Mouse (Mus musculus): ENCODE data around the gene Atp5l. TPM values are rescaled to one million over a fixed set of nuclear protein-coding genes. Genes with fewer than 3 reads are reported as not detected.

Atp5l gene
- total RNA-seq, 2 experiments from 2014 or later: 334 to 337 TPM

- no peak for DNase-seq (ENCODE audit: low spot score in 2 of 2)
These were observed 20.8 kb downstream of the Atp5l start for GRCm38 (mm10) chr9:44899716-44900115.

GRCm38 (mm10) chr9:44897024-44897423 is 23.5 kb downstream of the Atp5l start:
- no peak for DNase-seq (ENCODE audit: low spot score in 2 of 2)

- DNase-seq (ENCODE audit: low spot score in 2 of 2): no peak
These were observed 27.9 kb downstream of the Atp5l start for GRCm38 (mm10) chr9:44892664-44893063.

- DNase-seq (ENCODE audit: low spot score in 2 of 2): no peak
These were observed 29.3 kb downstream of the Atp5l start for GRCm38 (mm10) chr9:44891210-44891609.

- DNase-seq (ENCODE audit: low spot score in 2 of 2): no peak
These were observed 30.4 kb downstream of the Atp5l start for GRCm38 (mm10) chr9:44890122-44890521.

- no peak for DNase-seq (ENCODE audit: low spot score in 2 of 2)
These were observed 32.4 kb downstream of the Atp5l start for GRCm38 (mm10) chr9:44888114-44888624.

- DNase-seq (ENCODE audit: low spot score in 2 of 2): peak; percentile 74 to 85
These were observed 37.5 kb downstream of the Atp5l start for GRCm38 (mm10) chr9:44882981-44883569.

GRCm38 (mm10) chr9:44882436-44882980 is 38.0 kb downstream of the Atp5l start:
- DNase-seq (ENCODE audit: low spot score in 2 of 2): peak in 1 of 2 experiments; percentile 17

GRCm38 (mm10) chr9:44881941-44882435 is 38.6 kb downstream of the Atp5l start:
- DNase-seq (ENCODE audit: low spot score in 2 of 2): peak; percentile 69 to 76

- DNase-seq (ENCODE audit: low spot score in 2 of 2): peak; percentile 97 to 99
These were observed 39.2 kb downstream of the Atp5l start, which contains the start of gene Kmt2a for GRCm38 (mm10) chr9:44881221-44881871. Kmt2a (minus strand) TSS chr9:44881296.

- peak in 1 of 2 experiments; percentile 15 for DNase-seq (ENCODE audit: low spot score in 2 of 2)
These were observed 40.0 kb downstream of the Atp5l start for GRCm38 (mm10) chr9:44880309-44881081.

- peak in 1 of 2 experiments; percentile 24 for DNase-seq (ENCODE audit: low spot score in 2 of 2)
These were observed 40.8 kb downstream of the Atp5l start for GRCm38 (mm10) chr9:44879694-44880271.

GRCm38 (mm10) chr9:44878776-44879500 is 41.6 kb downstream of the Atp5l start:
- no peak for DNase-seq (ENCODE audit: low spot score in 2 of 2)

GRCm38 (mm10) chr9:44877686-44878085 is 42.9 kb downstream of the Atp5l start:
- DNase-seq (ENCODE audit: low spot score in 2 of 2): no peak

- DNase-seq (ENCODE audit: low spot score in 2 of 2): peak; percentile 54 to 67
These were observed 45.1 kb downstream of the Atp5l start for GRCm38 (mm10) chr9:44875476-44875875.

- DNase-seq (ENCODE audit: low spot score in 2 of 2): no peak
These were observed 46.3 kb downstream of the Atp5l start for GRCm38 (mm10) chr9:44874198-44874597.

- DNase-seq (ENCODE audit: low spot score in 2 of 2): no peak
These were observed 46.9 kb downstream of the Atp5l start for GRCm38 (mm10) chr9:44873665-44874064.

GRCm38 (mm10) chr9:44868336-44869094 is 52.0 kb downstream of the Atp5l start:
- DNase-seq (ENCODE audit: low spot score in 2 of 2): no peak

- no peak for DNase-seq (ENCODE audit: low spot score in 2 of 2)
These were observed 52.9 kb downstream of the Atp5l start for GRCm38 (mm10) chr9:44867664-44868063.
